Mouse (Mus musculus): ENCODE measurements around the gene Samd4b. TPM values are rescaled to one million over a fixed set of nuclear protein-coding genes. Genes with fewer than 3 reads are reported as not detected.

Samd4b gene
- total RNA-seq, 2 experiments from 2014 or later = 13.8 to 15.2 TPM

DNA sequence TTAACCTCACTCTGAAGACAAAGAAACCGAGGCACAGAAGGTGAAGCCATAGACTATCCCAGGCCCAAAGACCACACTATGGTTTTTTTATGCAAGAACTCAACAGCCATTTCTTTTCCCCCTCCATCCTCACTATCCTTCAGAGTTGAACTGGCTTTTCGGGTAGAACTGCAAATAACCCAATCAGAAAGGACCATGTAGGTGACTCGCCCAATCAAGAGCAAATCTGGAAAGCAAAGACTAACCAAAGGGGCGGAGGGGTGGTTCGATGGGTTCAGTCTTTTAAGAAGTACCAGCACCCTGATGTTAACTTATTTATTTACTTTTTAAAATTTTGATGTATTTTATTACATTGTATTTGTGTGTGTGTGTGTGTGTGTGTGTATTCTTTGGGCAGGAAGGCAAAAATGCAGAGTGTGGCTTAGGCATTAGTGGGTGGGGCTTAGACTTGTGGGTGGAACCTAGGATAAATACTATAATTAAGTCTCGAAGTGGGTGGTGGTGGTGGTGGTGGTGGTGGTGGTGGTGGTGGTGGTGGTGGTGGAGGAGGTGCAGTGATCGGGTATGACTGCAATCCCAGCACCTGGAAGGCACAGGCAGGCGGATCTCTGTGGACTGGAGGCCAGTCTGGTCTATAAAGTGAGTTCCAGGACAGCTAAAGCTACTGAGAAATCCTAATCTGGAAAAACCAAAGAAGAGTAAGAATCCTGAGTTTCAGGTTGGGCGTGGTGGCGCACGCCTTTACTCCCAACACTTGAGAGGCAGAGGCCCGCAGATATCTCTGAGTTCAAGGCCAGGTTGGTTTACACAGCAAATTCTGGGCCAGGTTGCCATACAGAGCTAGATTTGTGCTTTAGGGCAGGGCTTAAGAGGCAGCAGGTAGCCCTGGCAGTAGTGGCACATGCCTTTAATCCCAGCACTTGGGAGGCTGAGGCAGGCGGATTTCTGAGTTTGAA is 149.8 kb downstream of the Samd4b start:
- DNase-seq (ENCODE audit: low spot score) = no peak

- no peak for DNase-seq (ENCODE audit: low spot score)
Measured at GRCm38 (mm10) chr7:28447101-28447830, 150.7 kb downstream of the Samd4b start.

DNA sequence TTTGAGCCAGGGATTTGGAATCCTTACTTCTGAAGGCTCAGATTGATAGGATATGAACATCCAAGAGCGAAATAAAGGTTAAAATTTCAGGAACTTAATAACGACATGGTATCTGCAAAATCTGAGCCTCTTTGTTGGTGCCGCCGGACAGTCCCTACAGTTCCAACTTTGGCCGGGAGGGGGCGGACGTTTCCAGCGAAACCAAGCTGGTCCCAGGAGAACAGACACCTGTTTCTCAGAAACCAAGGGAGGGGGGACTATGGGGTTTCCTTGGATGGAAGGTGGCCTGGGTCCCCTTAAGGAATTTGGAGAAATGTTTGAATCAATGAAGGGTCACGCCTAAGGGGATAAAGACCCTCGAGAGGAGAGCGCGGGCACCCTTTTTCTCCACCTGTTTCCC is 151.5 kb downstream of the Samd4b start:
- peak; percentile 77 for DNase-seq (ENCODE audit: low spot score)

DNA sequence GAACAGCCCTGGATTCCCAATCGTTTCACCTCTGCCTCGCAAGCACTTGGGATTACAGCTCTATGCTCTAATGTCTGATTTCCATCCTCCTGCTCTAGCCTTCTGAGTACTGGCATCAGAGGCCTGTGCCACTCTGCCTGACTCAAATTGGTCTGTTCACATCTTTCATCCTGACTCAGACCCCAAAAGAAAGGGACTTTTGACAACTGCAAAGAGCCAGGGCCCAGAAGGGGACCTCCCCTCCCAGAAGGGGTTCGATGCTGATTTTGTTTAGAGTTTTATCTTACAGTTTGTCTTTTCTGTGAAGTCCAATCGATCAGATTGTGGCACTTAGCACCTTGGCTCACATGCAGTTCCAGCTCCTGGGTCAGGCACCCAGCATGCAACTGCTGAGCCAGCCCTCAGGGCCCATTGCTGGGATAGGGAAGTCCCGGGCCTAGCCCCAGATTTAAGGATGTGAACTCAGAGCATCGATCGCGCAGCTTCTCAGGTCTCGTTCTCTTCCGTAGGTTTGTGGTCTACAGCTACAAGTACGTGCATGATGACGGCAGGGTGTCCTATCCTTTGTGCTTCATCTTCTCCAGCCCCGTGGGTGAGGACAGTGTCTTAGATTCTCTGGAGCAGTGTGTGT is 153.5 kb downstream of the Samd4b start:
- DNase-seq (ENCODE audit: low spot score) = no peak

GRCm38 (mm10) chr7:28442688-28443087 is 155.3 kb downstream of the Samd4b start:
- DNase-seq (ENCODE audit: low spot score) = no peak

DNA sequence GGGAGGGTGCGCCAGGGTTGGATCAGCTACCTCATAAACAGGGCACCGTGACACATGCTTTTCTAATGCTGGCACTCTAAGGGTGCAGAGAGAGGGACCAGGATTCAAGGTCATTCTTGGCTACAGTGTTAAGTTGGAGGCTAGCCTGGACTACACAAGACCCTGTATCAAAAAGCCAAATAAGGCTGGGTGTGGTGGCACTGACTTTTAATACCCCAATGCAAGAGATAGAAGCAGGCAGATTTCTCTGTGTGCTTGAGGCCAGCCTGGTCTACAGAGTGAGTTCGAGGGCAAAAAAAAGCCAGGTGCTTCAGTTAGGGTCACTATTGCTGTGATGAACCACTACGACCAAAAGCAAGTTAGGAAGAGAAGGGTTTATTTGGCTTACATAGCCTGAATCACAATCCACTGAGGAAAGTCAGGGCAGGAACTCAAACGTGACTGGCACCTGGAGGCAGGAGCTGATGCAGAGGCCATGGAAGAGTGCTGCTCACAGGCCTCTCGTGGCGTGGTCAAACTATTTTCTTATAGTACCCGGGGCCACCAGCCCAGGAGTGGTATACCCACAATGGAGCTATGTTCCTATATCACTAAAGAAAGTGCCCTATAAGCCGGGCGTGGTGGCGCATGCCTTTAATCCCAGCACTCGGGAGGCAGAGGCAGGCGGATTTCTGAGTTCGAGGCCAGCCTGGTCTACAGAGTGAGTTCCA is 156.0 kb downstream of the Samd4b start:
- no peak for DNase-seq (ENCODE audit: low spot score)

GRCm38 (mm10) chr7:28440739-28441138 is 157.2 kb downstream of the Samd4b start:
- DNase-seq (ENCODE audit: low spot score) = peak; percentile 10

DNA sequence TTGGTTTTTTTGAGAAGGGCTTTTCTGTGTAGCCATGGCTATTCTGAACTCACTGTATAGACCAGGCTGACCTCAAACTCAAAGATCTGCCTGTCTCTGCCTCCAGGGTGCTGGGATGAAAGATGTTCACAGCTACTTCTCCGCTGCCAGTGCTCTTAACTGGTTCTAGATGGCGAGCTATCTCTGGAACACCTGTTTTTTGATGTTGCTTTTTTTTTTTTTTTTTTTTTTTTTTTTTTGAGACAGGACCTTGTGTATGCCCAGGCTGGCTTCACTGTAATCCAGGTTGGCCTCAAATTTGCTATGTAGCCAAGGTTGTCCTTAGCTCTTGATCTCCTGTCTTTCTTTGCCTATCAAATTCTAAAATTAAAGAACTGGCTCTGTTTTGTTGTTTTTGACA is 159.2 kb downstream of the Samd4b start:
- no peak for DNase-seq (ENCODE audit: low spot score)

- DNase-seq (ENCODE audit: low spot score) = no peak
Measured at GRCm38 (mm10) chr7:28437964-28438363, 160.0 kb downstream of the Samd4b start.

DNA sequence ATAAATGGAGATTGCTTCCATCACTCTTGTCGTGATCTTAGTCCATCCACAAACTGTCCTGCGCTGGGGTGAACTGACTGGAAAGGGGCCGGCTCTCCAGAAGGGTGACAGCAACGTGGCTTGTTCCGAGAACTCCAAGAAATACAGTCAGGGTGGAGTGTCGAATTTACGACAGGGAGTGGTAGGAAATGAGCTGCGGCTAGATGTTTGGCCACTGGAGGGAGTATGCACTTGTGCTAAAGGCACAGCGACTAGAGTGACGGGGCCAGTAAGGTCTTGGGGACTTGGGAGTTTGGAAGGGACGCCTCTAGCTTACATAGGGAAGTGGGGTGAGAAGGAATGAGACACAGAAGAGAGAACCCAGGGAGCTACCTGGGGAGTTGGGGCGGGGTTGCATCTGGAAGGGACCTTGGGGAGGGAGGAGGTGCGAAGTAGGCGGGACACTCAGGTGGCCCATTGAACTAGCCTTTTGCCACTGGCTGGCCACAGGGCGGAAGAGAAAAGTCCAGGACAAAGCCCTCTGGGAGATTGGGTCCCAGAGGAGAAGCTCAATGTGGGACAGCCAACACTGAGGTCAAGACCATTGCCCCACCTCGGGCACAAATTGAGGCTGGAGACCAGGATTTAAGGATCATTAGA is 160.9 kb downstream of the Samd4b start, which contains the start of gene Gmfg:
Gene Gmfg, plus strand, starts transcription at position 516 of the 639 bp plus-strand sequence.
- peak; percentile 84 for DNase-seq (ENCODE audit: low spot score)

DNA sequence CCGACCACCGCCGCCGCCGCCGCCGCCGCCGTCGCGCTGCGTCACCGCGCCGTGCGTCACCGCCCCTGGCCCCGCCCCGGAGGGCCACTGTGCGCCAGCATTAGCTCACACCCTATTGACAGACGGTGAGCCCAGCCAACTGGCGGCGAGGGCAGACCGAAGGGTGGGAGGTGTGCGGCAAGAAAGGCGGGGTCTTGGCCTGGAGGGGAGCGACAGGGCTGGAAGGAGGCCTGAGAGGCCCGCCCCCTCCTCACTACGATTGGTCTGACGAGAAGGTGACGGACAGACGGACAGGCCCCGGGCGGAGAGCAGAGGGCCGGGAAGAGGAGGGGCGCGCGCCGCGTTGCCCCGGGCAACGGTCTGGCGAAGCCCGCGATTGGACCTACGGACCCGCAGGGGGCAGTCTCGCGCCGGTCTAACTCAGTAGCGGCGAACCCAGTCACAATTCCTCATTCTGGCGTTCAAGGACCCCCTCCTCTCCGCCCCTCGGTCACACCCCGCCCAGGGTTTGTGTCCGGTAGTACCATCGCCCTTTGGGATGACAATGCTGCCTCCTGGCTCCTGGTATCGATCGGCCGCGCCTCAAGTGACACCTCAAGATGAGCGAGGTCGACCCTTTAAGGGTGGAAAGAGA is 161.6 kb downstream of the Samd4b start:
- peak; percentile 100 for DNase-seq (ENCODE audit: low spot score)

DNA sequence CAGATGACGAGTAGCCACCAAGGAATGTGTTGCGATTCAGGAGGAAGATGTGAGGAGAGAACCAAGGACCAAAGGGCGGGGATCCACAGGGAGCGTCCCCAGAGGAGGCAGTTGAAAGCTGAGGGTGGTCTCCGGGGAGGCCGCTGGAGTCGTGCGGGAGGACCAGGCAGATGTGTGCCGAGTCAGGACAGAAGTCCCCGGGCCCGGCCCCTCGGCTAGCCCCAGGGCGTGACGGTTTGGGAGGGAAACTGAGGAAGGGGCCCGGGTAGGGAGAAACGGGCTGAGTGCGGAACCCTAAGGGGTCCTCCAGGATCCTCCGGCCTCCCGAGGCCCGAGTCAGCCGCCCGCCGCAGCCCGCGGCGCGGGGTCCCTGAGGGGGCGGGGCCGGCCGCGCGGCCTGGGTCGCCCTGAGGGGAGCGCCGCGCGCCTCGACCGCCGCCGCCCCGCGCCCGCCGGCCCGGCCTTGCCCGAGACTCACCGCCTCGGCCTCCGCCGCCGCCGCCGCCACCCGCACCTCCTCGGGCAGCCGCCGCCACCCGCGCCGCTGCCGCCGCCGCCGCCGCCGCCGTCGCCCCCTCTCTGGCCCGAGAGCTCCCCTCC is 162.2 kb downstream of the Samd4b start:
- DNase-seq (ENCODE audit: low spot score) = peak; percentile 26

DNA sequence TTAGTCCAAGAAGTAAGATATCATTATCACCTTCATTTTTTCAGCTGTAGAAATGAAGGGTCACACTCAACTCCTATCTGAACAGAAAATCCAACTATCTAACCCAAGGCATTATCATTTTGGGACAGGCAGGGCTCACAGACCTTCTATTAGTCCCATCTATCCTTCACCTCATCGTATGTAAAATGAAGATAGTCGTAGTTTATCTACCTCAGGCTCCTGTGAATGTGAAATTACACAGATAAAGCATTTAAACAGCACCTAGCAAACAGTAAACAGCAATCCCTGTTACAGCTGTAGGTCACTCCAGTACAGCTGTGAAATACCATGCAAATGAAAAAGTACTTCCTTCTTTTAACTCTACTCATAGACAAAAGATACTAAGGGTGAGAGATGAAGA is 165.7 kb downstream of the Samd4b start:
- DNase-seq (ENCODE audit: low spot score) = no peak

- no peak for DNase-seq (ENCODE audit: low spot score)
Measured at GRCm38 (mm10) chr7:28430512-28430911, 167.4 kb downstream of the Samd4b start.

GRCm38 (mm10) chr7:28427738-28428137 is 170.2 kb downstream of the Samd4b start:
- no peak for DNase-seq (ENCODE audit: low spot score)

DNA sequence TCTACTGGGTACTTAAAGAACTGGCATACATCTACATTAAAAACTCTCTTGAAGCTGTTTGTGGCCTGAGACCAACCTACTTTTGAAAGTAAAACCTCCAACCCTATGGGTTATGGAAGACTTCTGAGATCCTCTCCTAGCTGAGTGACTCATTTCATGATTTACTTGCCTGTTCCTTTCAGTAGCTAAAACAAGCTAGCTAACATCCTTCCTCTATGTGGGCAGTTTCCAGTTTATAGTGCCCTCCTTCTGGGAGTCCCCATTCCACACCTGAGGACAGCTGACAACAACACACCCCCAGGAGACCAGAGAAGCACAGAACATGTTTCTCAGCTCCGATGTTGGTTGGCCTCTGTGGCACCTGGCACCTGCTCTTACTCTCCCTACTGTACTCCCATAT is 174.9 kb downstream of the Samd4b start:
- DNase-seq (ENCODE audit: low spot score) = no peak

DNA sequence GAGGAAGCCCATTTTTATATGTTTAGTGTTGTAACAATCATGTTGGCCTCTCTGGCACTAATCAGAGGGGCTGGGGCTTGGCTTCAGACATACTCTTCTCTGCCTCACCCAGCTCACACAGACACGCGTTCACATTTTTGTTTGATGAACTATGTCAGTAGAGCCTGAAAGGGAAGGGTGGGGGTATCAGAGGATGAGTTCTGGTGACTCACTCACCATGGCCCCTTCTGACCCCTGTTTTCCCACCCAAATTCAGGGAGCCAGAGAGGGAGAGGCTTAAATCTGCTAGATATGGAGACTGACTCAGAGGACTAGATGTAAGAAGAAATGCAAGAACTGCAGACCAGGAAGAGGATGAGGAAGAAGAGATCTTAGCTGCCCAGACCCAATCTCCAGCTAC is 178.5 kb downstream of the Samd4b start:
- peak; percentile 16 for DNase-seq (ENCODE audit: low spot score)

DNA sequence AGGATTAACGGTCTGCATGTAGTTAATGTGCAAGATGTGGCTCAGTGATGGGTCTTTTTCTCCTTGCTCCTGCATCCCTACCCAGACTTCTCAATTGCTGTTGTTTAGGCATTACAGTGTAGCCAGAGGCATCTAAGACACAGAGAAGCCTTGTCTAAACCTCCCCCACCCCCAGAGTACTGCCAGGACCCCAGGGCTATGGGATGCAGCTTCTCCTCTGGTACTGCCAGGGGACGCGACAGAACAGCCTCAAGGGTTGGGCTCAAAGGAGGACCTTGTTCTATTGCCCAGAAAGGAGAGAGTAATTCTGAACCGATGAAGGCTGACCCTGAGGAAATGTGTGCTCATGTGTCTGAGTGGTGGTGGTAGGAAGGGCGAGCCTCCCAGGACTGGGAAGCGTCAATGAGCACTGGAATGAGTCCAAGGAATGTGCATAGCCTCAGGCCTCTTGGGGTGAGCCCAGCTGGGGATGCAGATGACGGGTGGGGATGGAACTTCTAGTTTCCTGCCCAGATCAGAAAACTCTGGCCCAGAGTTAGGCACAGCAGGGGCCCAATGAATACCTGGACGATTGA is 179.8 kb downstream of the Samd4b start:
- peak; percentile 80 for DNase-seq (ENCODE audit: low spot score)

- no peak for DNase-seq (ENCODE audit: low spot score)
Measured at GRCm38 (mm10) chr7:28417368-28417767, 180.6 kb downstream of the Samd4b start.

GRCm38 (mm10) chr7:28412826-28413225 is 185.1 kb downstream of the Samd4b start:
- DNase-seq (ENCODE audit: low spot score) = no peak
